9 mouse cellular contexts compared by ENCODE assay signal in the genomic region with DNA sequence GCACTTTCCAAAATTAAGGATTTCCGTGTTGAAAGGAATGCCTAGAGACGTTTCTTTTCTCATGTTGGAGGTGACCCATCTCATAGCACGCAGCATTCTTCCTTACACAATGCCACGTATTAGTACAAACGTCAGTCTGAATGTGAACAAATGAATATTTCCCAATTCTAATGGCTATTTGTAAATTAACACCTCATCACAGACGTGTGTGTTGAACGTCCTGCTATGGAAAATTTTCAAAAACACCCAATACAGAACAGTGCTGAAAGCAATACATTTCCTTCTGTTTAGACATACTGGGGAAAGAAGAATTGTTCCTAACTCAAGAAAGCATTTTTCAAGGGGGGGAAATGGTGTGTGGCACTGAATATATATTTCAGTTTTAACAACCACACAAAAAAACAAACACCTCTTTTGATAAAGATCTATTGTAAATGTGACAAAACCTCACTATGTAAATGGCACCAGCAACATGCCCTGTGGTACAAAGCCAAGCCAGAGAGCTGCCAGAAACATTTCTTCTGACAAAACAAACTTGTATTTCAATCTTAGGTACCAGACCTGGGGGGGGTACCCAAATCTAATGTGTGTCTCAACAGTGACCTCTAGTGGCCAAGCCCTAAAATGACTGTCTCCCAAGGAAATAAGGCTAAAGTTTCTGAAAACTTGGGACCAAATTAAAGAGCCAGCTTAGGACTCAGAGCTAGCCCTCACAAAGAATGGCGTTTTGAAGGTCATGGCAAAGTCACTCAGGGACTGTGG. TPM values are rescaled to one million over a fixed set of nuclear protein-coding genes. Genes with fewer than 3 reads are reported as not detected.
A peak's percentile ranks its signal among the peaks of the same experiment; 100 is the strongest.
DNase-seq lines count a peak whose midpoint lies in the region; ATAC-seq and TF ChIP-seq lines count a peak whose summit lies in the region.
"Had no signal": no experiment of that assay in that cellular context is flagged by ENCODE, and none has a peak within 500 bp of the region (broad histone marks: within the 10 kb centered on the region; RNA-seq: fewer than 3 reads in every experiment).

No protein-coding gene starts in this region.

- TF ChIP-seq POLR2A in cerebellum, adult 2 months (IDR thresholded peaks at IDR 0.05; ENCODE audit: borderline replicate concordance, insufficient read depth, low read length) = no peak

- peak; percentile 54 for DNase-seq in heart, adult 8-10 months (ENCODE audit: low spot score)
- DNase-seq in heart, postnatal 25 days (ENCODE audit: low spot score) = no peak
- DNase-seq in G1E (ENCODE audit: low spot score) = peak; percentile 31
- DNase-seq in cerebellum, adult 2 months = peak; percentile 25 to 37
- DNase-seq in frontal cortex, postnatal 36 days (ENCODE audit: low spot score in 2 of 2) = peak; percentile 41 to 52
- DNase-seq in layer of hippocampus, adult 8-10 months (ENCODE audit: low spot score in 2 of 2) = peak; percentile 28 to 53
- DNase-seq in lung, postnatal 10 days = peak; percentile 73
- peak; percentile 32 for DNase-seq in right cerebral cortex, postnatal 25 days

- TF ChIP-seq CTCF in G1E (IDR thresholded peaks at IDR 0.05; ENCODE audit: low read depth, low read length) = peak; percentile 55; the same call in 1 of the 2 replicates
- TF ChIP-seq CTCF in cerebellum, adult 2 months (IDR thresholded peaks at IDR 0.05; ENCODE audit: borderline replicate concordance, insufficient read depth, low read depth, low read length) = peak; percentile 39; the same call in 1 of the 2 replicates

- no peak overlapping the region for H3K27ac ChIP-seq in cerebellum, adult 2 months (ENCODE audit: insufficient read depth, low read length)
- H3K27ac ChIP-seq: macrophage had no signal

- no peak overlapping the region for H3K4me3 ChIP-seq in G1E (ENCODE audit: low read depth, low read length)
- H3K4me3 ChIP-seq in cerebellum, adult 2 months (replicated peaks; ENCODE audit: insufficient read depth, low read depth, low read length) = no peak overlapping the region

- H3K36me3 ChIP-seq in G1E (replicated peaks) = peaks cover 9% of the 10 kb centered on the region

- no peaks in the 10 kb centered on the region for H3K9me3 ChIP-seq in G1E (replicated peaks)

- ATAC-seq in G1E (ENCODE audit: extremely low read depth, insufficient number of reproducible peaks, low FRiP score, poor library complexity, severe bottlenecking) = no peak

- H3K27me3 ChIP-seq in G1E (ENCODE audit: insufficient read depth, low read length) = no peaks in the 10 kb centered on the region
- H3K27me3 ChIP-seq in cerebellum, adult 2 months (ENCODE audit: control insufficient read depth, insufficient read depth, low read length) = no peaks in the 10 kb centered on the region

- 77% methylated on average over 8 of the region's 8 CpGs for WGBS in cerebellum, adult 2 months

- intact Hi-C loops in heart, postnatal 25 days (cut with DNase I) = loop anchor here (2.0 to 5.0 kb wide), 3 partner anchors 315 to 780 kb away; partner anchors contain the start of gene Pter

- H3K4me1 ChIP-seq in G1E (ENCODE audit: insufficient read depth, low read depth, low read length) = no peaks in the 10 kb centered on the region
- H3K4me1 ChIP-seq in cerebellum, adult 2 months (ENCODE audit: control insufficient read depth, insufficient read depth, low read length) = 0 out of 2 replicates have a peak, but pooled peaks cover 3% of the 10 kb centered on the region

RNA-seq across cellular contexts. Expression of gene Rsu1, which starts 33.9 kb away (rescaled TPM):
- total RNA-seq in heart, adult 8-10 months (2022) = 10 to 100 TPM; 41.2 to 46.0 (median 41.6) TPM
- total RNA-seq in heart, postnatal 25 days (2021) = 10 to 100 TPM; 54.1 to 54.7 TPM
- total RNA-seq in G1E (2014; fragmentation: Nextera tagmentation) = 55.5 and 62.5 TPM in 2 replicates
- total RNA-seq in G1E (2017) = 54.5 and 58.6 TPM in 2 replicates
- polyA plus RNA-seq in G1E (2012) = 3.0 and 3.3 TPM in 2 replicates
- 34.3 and 41.3 TPM in 2 replicates for polyA plus RNA-seq in cerebellum, adult 2 months (2012; rRNA removed)
- 10 to 100 TPM; 35.4 to 39.7 (median 38.1) TPM for total RNA-seq in layer of hippocampus, adult 8-10 months (2022)
